Mouse (Mus musculus) heart, adult 9 months (tissue): ENCODE results near the gene Sema4g.

ENCODE experiments used
- DNase-seq, 2 experiments: peaks; one replicate each; pipeline ENCODE4 v3.0.0; 2022; ENCODE audit warnings: low spot score in 2 of 2

The Sema4g gene

GRCm38 (mm10) chr19:45003740-45004516, 15.0 kb downstream of the Sema4g start:
- no peak for DNase-seq

GRCm38 (mm10) chr19:45005444-45005843, 16.5 kb downstream of the Sema4g start, which contains the start of gene Twnk:
Gene Twnk, plus strand, starts transcription at chr19:45005663.
- peak in 1 of 2 experiments; percentile 50 for DNase-seq

DNA sequence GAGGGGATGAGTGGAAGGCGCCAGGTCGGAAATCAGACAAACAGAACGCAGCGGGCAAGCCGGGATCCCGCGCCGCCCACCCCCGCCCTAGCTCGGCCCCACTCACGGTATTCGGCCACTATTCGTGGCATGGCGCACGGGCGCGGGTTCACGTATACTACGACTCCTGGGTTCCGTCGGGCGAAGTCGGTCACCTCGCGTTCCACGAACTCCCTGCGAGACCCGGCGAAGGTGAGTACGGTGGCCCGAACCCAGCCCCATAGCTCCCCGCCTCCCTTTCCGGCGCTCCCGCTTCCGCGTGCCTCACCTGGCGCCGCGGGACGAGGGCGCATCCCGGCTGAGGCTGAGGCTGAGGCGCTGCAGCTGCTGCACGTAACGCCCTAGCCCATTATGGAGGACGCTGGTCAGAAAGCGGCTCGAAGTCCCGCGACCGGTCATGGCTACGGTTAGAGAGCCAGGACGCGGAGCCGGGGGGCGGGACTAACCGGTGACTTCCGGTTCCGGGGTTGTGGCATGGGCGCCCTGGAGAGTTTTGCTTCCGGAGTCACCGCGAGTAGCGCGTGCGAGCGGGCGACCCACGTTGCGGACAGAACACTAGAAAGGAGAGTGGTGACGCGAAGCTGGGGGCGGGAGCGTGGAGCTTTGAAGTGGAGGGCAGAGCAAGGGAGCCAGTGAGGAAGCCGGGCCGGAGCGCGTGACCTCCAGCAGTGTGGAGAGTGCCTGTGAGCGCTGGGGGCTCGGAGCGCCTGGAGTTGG, 17.2 kb downstream of the Sema4g start, which contains the start of gene Mrpl43:
TSS of gene Mrpl43 (minus strand) at position 486 of the 756 bp plus-strand sequence.
- DNase-seq = peak; percentile 93 to 95

DNA sequence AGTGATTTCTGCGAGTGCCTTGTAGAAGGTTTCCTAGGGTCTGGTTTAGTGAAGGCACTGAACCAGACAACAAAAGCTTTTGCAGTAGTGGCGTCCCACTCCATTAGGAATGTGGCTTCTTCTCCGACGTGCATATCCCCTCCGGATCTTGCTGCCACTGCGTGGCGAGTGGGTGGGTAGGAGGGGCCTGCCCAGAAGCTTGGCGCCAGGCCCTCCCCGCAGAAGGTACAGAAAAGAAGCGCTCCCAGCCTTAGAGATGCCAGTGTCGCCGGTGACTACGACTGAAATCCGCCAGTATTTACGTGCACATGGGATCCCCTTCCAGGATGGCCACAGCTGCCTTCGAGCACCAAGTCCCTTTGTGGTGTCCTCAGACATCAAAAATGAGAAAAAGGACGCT, 18.1 kb downstream of the Sema4g start:
- DNase-seq = no peak

GRCm38 (mm10) chr19:45007425-45008191, 18.7 kb downstream of the Sema4g start:
- DNase-seq = no peak

DNA sequence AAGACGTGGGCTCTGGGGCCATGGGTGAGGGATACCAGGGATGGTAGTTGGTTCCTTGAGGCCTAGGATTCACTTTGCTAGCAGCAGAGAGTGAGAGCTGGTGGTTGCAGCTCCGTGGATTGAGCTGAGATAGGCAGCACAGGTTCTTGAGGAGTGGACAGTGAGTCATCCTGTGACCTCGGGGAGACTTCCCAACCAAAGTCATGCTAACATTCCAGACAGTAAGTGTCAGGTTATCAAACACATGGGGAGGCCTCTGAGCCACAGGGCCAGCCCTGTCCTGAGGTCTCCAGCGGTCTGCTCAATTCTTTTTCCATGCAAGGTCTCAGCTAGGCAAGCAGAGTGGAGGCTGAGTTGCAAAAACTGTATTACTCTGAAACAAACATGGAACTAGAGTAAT, 21.7 kb downstream of the Sema4g start:
- no peak for DNase-seq

- DNase-seq = no peak
Measured at GRCm38 (mm10) chr19:45012219-45012618, 23.3 kb downstream of the Sema4g start.

- DNase-seq = peak in 1 of 2 experiments; percentile 22
Measured at GRCm38 (mm10) chr19:45012636-45013035, 23.7 kb downstream of the Sema4g start.

GRCm38 (mm10) chr19:45013581-45014225, 24.8 kb downstream of the Sema4g start:
- DNase-seq = no peak

- peak in 1 of 2 experiments; percentile 30 for DNase-seq
Measured at GRCm38 (mm10) chr19:45014335-45014971, 25.6 kb downstream of the Sema4g start, which contains the start of gene Lzts2. Gene Lzts2, plus strand, starts transcription at chr19:45014414.

GRCm38 (mm10) chr19:45014981-45015402, 26.1 kb downstream of the Sema4g start:
- DNase-seq = peak; percentile 65 to 68

DNA sequence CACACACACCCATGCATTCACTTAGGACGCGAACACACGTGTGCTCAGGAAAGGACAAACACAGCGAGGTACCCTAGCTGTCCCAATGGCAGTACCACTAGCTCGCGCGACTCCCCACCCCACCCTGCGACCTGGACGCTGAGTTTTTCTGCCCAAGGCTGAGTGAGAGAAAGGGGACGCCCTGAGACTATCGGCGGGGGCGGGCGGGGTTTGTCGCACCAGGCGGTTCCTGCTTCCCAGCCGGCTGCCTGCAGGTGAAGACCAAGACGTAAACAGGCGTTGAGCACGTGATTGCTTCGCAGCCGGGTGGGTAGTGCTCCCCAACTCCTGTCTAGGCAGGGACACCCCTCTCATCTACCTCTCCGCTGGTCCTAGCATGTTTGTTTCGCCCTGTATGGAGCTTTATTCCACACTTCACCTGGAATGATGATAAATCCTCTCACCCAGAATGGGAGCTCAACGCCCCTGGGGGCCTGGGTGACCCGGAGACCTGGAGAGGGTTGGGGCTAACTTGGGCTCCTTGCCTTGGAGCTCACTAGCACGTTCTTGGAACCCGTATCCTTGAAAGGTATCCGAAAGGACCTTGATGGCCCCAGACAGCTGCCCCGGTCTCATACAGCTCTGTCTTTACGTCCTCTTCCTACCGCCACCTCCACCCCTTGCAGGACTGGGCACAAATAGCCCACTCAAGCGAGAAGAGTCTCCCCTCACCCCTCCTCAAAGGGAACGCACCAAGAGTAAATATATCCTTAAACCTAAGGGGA, 26.8 kb downstream of the Sema4g start:
- peak; percentile 65 to 67 for DNase-seq

DNA sequence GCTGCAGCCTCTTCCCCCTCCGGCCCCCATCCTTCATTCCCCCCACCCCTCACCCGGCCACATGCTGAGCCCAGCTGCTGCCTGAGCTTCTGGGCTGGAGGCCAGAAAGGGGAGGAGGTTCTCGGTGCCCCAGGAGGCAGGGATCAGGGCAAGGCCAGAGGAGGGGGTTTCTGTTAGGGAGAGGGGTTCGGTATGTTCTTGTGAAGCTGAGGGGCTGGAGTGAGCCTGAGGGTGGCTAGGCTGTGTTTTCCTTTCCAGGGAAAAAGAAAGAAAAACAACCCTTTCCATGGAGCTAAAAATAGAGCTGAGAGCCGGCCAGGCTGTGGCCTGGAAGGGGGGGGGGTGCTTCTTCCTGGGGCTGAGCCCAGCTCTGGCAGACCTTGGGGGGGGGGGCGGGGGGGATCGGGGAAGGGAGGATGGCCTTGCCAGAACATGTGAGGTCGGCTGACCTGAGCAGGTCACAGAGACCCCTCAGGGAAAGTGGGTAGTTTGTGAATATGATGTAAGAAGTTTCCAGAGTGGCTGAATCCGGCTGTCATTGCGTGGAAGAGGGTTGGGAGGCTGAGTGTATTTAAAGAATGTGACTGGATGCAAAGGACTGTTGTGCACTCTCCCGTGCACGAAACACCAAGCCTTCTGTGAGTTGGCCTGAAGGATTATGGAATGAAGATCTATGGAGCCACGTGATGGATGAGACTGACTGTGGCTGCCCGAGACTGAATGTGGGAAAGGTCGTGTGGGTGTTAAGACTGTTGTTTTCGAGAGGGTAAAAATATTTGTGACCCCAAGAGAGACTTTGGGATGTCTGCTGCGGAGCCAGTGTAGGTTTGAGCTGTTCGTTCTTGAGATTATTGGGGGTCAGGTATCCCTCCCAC, 27.7 kb downstream of the Sema4g start:
- DNase-seq = peak; percentile 87

- DNase-seq = peak; percentile 91
Measured at GRCm38 (mm10) chr19:45017216-45017771, 28.4 kb downstream of the Sema4g start.

DNA sequence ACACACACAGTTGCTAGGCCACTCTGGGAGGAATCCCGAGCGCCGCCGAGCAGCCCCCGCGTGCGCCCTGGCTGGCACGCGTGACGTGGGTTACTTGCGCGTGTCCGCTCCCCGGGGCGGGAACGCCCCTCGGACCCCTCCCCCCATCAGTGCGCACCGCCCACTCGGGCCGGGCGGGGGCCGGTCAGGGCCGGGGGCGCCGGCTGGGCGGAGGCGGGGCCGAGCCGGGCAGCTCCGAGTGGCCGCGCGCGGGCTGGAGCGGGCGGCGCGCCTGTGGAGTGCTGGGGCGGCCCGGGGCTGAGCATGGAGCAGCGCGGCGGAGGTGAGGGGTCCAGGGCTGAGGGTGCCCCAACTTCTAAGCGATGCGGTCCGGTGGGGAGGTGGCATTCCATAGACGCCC, 29.0 kb downstream of the Sema4g start:
- peak; percentile 91 for DNase-seq

GRCm38 (mm10) chr19:45018351-45018831, 29.5 kb downstream of the Sema4g start:
- DNase-seq = peak; percentile 56 to 59

DNA sequence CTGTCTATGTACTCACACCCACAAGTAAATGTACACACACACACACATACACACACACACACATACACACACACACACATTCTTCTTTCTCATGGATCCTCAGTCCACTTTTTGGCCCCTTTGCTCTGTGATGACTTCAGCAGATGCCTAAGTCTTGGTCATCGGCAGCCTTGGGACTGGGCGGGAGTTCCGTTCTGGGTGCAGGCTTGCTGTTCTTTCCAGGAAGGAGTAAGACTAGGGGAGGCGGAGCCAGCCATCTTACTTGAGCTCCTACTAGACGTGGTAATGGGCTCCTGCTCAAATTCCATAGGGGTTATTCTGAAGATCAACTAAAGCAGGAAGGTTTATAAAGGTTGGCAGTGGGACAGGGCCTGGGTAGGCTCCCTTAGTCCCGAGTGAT, 31.4 kb downstream of the Sema4g start:
- DNase-seq = peak; percentile 87 to 88

DNA sequence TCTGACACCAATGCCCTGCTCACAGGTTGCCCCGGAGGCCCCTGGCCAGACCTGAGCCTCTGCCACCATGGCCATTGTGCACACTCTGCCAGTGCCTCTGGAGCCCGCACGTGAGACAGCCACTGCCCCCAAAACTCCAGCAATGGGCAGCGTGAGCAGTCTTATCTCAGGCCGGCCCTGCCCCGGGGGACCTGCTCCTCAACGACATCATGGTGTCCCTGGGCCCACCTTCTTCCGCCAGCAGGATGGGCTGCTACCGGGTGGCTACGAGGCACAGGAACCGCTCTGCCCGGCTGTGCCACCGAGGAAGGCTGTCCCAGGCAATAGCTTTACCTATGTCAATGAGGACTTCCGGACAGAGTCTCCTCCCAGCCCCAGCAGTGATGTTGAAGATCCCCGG, 32.5 kb downstream of the Sema4g start:
- peak in 1 of 2 experiments; percentile 19 for DNase-seq

- peak in 1 of 2 experiments; percentile 12 for DNase-seq
Measured at GRCm38 (mm10) chr19:45023993-45024392, 35.1 kb downstream of the Sema4g start.
